Mouse (Mus musculus) cerebellum, adult (tissue): ENCODE results near the gene Pde4d.

Experiments used
- ATAC-seq: cut with Nextera tagmentation; 2 replicates; pipeline ENCODE4 v1.9.2; 2017; ENCODE audit warnings: mild to moderate bottlenecking, moderate library complexity, mixed read lengths; ENCODE audit not compliant: insufficient number of reproducible peaks, low FRiP score, low TSS enrichment

Gene Pde4d

DNA sequence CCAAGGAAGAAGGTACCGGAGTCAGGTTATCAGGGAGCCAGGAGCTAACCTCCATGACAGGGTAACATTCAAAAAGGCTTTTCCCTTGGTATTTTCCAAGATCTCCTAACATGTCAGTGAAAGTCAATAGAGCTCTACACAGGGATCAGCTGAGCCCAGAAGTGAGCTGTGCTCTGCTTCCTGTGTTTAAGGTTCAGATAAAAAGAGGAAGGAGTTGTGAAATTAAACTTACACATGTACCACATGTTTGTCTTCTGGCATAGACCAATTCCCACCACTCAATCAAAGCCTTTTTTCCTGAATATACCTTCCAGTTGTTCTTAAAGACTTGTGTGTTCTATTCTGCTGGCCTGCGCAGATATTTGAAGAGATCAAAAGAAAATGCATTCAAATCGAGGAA is 37.3 kb downstream of the Pde4d start:
- ATAC-seq: no peak

DNA sequence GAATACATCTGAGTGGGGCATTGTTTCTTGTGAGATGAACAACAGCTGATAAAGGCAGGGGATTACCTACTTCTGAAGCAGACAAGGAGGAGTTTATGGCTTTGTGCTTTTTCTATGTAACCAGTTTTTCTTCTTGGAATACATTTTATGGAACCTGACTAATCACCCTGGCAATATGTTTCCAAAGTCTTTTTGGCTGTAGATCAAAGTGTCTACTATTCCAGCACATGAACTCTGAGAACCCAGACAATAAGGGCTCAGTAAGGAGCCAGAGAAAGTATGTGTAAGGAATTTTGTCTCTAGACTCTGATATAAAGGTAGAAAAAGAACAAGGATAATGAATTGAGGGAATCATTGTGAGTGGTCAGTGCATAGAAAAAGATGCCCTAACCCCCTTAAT is 40.1 kb downstream of the Pde4d start:
- no peak for ATAC-seq

DNA sequence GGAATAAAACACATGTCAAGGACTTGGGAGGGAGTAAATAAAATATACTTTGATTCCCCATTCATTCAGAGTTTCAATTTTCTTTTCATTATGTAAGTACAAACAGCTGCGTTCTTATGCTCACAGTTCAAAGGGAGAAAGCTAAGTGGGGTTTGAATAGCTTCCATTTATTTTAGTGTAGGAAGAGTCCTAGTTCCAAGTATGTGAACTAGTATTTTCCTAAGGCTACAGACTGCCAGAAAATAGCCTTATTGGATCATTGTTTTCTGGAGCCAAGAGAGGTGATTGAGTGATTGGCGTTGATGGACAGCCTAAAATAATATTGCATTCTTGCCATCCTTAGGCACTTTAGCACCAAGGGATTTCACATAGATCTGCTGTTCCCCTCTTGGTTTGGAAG is 41.1 kb downstream of the Pde4d start:
- ATAC-seq: no peak

DNA sequence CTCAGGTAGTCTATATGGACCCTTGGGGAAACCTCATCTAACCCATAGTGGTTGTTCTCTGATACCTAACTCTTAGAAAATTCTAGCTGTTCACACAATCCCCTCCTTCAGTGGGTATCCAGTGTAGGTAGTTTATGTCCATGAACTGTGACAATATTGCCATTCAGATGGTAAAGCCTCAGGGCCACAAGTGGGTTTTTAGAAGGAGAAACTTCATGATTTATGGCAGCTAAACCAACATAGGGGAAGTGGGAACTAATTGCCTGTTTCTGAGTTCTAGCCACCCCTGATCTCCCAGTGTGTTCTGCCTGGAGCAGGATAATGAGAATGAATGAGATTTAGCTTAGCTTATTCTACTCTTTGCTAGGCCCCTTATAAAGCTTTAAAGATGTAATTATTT is 43.1 kb downstream of the Pde4d start:
- no peak for ATAC-seq

DNA sequence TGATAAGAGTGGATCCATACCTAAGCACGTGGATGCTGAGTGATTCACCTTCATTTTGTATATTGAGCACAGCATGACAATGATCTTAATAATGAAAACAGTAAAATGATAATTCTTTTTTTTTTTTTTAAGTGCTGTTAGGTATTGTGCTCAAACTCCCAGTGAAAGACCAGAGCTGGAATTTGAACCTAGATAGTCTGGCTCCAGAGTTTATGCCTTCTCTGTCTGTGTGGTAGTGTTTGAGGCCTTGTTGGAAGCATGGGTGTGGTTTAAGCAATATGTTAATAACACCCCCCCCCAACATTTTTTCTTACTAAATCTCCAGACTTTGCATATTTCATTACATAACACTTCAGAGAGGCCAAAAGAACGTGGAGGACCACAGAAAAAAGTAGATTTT is 44.6 kb downstream of the Pde4d start:
- no peak for ATAC-seq

DNA sequence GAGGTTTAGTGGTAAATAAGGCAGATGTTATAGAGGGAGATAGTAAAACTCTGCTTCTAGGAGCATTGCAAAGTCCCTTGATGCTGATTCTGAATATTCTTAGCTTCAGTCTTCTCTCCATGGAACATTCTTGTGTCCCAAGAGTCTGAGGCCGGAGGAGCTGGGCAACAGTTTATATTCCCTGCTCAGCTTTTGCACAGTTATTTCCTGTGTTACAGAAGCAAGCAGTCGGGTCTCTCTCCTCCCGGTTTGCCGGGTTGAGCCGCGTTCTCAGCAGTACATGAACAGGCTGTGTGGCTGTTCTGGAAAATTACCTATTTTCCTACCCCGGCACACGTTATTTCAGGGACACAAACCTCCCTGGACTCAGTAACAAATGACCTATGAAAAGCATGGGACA is 48.0 kb downstream of the Pde4d start:
- no peak for ATAC-seq

DNA sequence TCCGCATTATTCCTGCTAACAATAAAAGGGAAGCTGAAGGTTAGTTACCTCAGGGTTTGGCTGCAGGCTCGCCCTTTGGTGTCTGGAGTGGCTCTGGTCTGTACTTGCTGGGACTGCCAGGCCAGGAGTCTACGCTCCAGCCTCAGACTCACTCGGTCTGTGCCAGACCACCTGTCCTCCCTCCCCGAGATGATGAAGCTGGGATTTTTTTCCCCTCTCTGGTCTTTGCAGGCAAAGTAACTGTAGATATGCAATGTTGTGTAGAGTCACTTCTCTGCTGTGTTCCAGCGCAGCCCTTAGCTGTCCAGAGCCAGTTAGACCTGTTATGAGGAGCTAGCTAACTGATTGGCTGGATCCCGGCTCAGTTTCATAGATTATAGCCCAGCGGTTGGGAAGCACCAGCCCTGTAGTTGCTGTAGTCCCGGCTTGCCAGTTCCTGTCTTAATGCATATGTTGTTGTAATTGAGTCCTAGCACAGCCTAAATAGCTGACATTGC is 48.5 kb downstream of the Pde4d start:
- ATAC-seq: no peak

DNA sequence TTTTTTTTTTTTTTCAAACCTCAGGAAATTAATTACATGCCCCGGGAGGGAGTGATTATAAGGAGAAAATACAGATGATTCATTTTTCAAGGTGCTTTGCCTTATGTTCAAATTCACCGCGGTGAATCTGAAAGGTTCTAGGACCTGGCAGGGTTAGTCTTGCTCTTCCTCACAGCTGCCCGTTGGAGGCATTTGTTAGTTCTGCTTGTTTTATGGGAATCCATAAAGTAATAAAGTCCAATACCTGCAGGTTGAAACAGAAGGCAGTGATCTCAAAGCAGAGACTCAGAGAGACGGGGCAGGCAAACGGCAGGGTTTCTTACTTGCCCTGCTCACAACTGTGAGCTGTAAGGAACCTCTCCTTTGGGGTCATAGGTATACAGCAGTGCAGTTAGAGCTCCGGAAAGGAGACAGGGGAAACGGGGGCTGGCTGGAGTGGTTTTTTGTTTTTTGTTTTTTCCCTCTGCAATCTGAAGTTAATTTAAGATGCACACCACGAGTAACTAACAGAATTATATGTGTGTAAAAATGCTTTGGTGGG is 49.1 kb downstream of the Pde4d start:
- ATAC-seq: no peak

DNA sequence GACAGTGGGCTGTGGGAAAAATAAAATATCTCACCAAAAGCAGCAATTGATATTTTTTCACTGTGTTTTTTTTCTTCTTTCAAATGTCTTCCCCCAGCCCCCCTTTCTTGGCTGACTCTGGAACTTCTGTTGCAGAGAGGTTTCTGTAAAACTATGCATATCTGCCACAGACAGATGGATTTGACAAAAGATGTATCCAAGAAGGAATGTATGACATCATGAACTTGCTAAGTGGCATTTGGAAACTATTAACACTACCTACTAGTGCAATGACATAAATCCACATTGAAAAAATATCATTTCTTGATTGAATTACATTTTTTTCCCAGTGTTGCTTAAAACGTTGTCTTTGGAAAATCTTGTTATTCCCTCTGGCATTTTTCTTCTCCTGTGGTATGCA is 51.6 kb downstream of the Pde4d start:
- no peak for ATAC-seq

DNA sequence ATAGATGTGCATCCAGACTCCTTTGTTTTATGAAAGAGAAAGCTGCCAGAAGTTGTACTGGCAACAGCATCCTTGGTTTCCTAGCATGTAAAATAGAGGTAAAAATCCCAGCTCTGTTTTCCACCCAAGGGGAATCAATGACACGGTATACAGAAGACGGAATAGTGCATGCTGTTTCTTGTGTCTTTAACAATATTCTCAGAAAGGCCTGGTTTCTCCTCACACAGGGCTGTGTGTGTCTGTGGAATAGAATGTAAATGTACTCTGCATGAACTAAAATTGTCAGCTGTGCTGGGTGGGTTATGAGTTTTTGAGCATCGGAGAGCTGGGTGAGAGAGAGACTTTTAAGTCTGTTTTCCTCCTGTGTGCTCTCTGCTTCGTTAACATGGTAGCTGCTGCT is 74.8 kb downstream of the Pde4d start:
- ATAC-seq: no peak

DNA sequence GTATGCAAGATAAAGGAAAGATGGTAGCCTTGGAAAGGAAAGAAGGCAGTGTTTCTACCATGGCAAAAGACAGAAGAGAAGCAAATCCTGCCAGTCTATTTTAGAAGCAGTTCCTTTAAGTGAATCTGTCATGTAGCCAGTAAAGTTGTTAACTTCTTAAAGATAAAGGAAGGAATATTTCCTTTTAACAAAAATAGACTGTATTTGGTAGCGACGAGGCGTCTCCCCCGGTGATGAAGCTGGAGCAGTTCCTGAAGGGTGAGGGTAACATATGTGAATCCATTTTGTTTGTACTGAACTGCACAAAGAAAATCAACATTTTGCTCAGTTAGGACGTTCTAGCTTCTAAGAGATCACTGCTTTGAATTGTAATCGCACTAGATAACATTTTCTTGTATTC is 75.2 kb downstream of the Pde4d start:
- ATAC-seq: no peak

DNA sequence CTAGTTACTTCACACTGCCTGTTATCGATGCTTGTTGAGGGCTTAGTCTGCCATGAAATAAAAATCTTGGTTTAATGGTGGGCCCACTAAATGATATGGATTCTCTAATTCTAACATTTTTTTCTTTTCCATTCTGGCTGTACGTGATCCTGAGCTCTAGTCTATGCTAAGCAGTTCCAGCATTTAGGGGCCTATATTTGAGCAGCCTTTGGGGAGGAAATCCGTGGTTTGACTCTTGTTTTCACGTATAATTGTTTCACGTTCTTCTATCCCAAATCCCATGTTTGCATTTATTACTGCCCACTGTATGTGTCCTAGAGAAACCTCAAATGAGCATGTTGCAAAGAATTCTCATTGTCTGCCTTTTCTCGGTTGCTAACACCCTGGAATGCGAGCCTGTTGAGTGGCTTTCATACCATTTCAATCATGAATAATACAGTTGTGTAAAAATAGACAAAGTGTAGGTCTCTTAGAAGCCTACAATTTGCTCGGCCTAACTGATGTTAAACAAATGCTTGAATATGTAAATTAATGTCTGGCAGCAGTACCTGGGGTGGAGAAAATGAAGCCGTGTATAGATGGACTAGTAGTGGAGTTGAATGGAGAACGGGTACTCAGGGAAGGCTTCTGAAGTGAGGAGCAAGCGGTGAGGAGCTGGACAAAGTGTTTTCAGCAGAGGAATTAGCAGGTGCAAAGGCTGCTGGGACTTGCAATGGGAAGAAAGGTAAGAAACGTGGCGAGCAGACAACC is 76.7 kb downstream of the Pde4d start:
- no peak for ATAC-seq

DNA sequence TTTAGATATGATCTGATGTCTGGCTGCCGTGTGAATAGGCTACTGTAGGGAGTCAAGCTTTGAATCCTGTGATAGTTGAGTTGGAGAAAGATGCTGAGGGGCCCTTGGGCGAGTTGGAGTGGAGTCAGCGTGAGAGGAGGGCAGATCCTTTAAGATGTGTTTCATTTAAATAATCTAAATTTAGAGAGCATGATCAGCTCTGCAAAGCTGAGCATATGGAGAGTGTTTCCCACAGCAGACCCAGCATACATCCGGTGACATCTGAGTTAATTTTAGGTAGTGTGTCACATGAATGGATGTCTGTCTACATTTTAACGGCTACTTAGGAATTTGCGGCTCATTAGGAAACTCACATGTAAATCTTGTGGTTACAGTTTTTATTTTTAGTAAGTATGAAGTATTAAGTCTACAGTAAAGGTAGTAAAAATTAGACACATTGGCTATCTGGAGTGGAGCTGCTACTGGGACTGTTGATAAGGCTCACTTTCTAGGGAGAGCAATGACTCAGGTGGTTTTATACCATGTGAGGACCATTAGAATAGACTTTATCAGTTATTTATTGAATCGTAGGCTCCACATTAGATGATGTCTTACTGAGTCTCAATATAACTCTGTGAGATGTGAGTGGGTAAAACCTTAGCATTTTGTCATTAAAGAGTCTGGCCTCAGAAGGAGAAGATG is 77.5 kb downstream of the Pde4d start:
- no peak for ATAC-seq

DNA sequence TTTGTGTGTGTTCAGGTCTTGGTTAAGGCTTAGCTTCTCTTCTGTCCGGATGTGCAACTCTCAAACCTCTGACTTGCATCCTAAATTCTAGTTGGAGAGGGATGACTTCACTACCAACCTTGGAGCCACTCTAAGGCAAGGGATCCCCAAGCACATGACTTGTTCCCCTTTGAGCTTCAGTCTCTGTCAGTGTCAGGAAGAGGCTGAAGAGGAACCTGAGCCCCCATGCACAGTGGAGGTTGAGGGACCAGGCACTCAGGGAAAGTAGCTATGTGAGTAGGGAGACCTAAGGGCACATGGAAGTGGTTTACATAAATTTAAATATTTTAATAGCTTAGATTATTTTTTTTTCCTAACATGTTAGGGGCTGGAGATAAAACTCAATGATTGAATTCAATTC is 78.6 kb downstream of the Pde4d start:
- ATAC-seq: no peak

DNA sequence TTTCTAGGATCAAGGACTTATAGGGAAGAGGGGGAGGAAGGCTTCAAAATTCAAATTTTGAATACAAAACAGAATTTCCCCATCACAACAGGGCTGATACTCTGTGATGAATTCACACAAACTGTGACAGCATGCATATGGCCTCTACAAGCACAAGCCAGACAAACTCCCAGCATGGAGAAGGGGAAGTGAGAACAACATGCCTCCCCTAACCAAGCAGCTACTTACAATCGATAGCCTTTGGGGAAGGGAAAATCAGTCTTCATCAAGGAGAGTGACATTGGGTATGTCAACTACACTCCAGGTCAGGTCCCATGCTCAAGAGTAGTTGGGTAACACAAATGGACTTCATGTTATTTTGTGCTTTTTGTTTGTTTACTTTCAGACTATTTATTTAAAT is 83.1 kb downstream of the Pde4d start:
- ATAC-seq: no peak

DNA sequence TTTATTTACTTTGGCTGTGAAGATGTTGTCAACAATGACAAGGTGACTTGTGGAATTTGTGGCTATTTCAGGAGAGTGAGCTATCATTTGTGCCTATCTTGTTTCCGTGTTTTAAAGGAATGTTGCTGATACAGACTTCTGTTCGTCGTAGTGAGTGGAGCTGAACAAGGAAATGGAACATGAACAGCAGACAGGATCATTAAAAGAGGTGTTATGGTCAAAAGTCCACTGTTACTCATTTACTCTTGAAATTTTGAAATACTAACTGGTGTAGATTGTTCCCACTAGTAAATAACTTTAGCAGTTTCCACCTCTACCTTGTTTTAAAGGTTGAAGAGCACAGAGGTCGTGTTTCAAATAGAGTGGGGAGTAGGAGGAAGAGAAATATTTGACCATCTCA is 86.7 kb downstream of the Pde4d start:
- no peak for ATAC-seq

DNA sequence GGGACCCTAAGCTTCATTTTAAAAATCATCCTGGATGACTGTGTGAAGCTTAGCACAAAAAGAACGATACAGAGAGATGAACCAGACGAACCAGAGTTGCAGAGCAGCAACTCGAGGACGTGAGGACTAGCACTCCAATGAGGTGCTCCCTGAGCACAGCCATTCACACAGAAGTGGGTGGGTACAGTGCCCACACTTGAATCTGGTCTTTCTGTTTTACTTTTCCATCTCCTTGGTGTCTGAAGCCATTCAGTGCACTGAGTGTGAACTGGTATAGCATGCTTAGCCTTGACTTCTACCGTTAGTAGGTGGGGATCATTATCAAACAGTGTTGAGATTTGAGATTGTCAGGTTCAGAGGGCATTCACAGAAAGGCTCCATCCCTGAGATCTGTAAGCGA is 87.2 kb downstream of the Pde4d start:
- ATAC-seq: no peak

DNA sequence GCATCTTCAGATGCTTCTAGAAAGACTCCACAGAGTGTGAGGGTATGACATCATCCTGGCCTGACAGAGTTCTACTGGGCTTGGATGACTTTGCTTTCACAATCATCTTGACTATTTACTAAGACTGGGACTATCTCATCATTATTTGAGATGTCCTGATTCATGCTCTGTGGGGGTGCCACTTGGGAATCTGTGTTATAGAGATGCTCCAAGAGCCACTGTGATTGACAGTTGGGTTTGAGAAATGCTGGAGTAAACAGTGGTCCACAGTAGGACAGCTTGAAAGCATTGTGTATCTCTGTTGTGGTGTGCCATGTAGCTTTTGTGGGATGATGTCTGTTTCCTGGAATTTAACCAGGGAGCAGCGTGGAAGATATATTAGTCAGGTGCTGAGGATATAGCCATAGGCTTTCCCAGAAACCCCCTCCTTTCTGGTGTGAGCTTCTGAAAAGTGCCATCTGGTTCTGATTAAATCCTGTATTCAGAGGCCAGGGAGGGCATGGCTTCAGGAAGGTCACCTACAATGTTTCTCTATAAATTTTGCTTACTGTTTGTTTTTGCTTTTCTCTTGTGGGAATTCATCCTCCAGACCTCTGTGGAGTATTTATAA is 89.1 kb downstream of the Pde4d start:
- no peak for ATAC-seq

DNA sequence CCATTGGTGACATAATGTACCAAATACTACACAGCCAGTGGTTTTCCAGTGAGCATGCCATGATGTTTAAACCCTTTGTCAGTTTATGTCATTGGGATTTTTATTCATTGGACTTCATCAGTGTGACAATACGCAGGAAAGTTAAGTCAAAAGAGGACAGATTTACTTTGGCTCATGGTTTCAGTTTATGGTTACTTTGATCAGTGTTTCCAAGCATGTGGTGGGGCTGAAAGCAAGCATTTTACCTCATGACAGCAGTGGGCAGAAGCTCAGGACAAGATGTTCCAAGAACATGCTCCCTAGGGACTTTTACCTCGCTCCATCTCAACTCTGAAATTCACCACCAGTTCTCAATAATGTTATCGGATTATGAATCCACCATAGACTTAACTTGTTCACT is 91.7 kb downstream of the Pde4d start:
- no peak for ATAC-seq

DNA sequence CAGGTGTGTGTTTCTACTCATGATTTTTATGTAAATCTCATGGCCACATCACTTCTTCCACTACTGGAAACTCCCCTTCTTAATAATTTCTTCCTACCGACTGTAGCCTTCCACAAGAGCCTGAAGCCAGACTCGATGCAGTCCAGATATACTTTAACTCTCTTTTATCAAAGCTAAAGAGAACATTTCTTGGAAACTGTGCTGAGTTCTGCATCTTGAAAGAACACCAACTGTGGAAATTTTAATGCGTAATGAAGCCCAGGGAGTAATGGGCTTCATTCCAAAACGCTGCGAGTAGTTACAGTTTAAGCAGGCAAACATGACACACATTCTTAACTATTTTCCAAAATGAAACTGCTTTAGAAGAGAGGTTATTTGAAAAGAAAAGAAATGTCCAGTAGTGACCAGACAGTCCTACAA is 92.6 kb downstream of the Pde4d start:
- no peak for ATAC-seq

DNA sequence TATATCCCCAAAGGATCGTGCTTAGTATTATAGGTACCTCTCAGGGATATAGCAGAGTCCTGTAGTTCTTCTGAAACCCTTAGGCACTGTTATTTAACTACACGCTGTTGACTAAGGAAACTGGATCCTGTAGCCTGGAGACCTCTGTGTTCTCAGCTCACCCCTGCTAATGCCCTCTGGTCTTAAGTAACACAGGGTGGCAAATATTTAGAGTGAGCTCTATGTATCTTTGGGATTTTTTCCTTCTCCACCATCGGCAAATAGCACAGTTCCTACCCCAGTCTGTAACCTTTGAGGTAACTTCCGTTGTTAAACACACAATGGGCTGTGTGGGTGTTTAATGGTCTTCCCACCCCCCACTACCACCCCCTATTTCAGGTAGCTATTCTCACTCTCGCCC is 102.5 kb downstream of the Pde4d start:
- no peak for ATAC-seq
